Mouse (Mus musculus) spleen, postnatal 10 days (tissue): Measurements from ENCODE around the gene Mmel1.
A peak's percentile ranks its signal among the peaks of the same experiment; 100 is the strongest.

Experiments
- DNase-seq, 2 experiments: peaks; one replicate each; pipeline ENCODE4 v3.0.0; 2021 to 2022; ENCODE audit warnings: low spot score in 2 of 2

The Mmel1 gene

GRCm38 (mm10) chr4:154864271-154864771, 5.1 kb upstream of the Mmel1 start:
- DNase-seq, result peak in 1 of 2 experiments; percentile 88

DNA sequence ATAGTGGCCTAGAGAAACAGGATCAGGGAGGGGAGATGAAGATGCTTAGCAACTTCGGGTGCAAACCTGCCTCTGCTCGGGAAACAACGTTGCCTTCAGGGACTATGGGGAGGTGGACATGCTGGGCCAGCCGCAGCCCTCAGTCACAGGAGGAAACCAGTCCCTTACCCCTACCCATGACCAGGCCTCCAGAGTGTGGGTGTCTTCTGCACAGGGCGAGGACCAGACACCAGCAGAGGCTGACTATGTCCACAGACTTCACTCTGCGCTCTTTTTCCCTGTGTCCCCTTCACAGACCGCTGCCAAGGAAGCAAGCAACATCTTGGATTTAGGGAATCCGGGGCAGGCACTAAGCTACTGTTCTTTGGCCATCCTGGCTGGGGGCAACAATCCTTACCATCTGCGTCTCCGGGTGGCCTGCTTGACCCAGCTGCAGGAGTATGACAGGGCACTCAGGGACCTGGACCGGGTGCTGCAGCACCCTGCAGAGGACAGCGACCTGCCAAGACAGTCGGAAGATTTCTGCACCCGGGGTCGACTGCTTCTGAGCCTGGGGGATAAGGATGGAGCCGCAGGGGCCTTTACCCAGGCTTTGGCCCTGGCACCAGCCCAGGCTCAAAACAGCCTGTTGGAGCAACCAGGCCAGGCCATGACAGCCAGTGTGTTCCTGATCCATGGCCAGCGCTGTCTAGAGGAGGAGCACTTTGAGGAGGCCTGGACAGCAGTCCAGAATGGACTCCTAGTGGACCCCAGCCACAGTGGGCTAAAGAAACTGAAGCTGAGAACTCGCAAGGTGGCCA, 4.2 kb upstream of the Mmel1 start:
- DNase-seq, result peak in 1 of 2 experiments; percentile 11

DNA sequence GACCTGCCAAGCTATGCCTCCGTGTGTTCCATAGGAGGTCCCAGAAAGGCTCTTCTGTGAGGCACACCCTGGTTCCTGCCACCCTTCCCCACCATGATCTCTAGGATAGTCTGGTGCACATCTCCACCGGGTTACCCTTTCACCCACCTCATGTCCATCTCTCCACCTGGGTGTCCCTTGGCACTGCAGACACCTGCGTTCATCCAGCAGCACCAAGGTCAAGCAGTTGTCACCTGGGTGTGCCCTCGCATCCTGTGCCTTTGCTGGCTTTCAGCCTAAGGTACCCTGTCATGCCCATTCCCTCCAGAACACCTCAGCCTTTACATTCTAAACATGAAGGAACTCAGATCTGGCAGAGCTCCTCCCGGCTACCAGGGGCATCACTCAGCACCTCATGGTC, 3.0 kb upstream of the Mmel1 start:
- DNase-seq, result peak in 1 of 2 experiments; percentile 11

DNA sequence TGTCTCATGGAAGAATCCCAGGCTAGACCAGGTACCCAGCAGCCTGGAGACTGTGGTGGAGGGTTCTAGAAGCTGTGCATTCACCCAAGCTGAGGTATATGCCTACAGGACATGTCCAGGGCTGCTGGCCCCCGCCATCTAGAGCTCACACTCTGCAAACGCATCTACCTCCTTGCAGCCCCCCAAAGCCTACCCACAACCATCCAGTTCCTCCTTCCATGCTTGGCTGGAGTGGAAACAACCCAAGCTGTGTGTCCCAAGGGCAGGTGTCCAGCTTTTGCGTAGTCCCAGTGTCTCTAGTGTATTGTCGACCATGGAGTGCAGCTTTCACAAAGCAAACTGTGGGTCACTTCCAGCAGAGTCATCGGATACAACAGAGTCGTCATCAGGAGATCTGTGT, 2.1 kb upstream of the Mmel1 start:
- DNase-seq, result no peak

DNA sequence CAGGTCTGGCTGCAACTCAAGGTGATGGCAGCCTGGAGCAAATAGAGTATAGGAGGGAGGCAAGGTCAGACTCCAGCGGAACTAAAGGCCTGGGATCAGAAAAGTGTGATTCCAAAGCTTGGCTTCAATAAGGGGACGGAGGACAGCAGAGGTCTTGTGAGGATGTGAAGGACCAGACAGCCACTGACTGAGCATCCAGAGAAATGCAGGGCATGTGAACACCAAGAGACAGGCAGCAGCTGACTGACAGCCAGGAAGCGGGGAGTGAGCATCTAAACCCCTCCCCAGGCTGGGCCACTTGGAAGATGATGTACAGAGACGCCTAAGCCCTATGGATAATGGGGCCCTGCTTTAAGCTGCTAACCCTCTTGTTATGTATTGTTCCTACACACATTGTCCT, 1.3 kb downstream of the Mmel1 start:
- no peak for DNase-seq

DNA sequence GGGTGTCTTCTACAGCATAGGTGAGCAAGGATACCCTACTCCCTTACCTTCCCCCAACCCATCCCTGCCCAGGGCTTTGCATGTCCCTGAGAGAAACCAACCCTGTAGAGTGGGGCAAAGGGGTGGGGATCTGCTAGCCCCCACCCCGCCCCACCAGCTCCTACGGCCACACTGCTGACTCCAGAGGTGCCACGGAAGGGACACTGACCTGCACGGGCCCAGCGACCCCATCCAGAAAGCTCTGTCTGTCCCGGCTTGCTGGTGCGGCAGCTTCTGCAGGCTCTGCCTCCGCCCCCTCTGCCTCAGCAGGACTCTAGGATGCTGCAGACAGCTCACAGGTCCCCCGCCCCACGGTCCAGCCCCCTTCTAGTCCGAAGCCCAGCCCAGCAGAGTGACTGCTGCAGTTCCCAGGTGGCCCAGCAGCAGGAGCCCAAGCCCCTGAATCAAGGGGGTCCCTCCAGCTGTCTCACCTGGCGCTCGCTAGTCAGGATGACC, 2.4 kb downstream of the Mmel1 start:
- no peak for DNase-seq

GRCm38 (mm10) chr4:154873186-154873585, 3.8 kb downstream of the Mmel1 start:
- DNase-seq, result no peak

DNA sequence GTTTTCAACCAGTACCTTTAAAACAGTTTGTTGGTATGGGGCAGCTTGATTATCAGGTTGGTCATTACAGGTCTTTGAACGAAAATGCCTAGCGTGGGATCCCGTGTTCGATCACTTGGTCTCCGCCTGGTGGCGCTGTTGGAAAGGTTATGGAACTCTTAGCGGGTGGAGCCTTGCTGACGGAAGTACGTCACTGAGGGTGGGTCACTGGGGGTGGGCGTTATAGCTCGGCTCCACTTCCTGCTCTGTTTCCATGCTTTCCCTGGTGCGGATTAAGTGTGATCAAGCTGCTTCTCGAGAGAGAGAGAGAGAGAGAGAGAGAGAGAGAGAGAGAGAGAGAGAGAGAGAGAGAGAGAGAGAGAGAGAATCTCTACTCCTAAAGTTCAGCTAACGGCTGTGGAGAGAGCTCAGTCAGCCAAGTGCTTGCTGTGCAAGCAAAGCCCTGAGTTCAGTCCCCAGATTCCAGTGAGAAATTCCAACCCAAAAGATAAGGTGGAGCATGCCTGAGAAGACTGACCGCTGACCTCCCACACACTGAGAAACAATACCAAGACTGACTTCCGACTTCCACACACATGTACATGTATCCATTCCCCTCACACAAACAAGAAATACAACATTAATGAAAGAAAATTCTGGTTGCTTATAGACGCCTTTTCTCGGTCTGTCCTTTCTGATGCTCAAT, 8.6 kb downstream of the Mmel1 start:
- peak; percentile 92 to 98 for DNase-seq

DNA sequence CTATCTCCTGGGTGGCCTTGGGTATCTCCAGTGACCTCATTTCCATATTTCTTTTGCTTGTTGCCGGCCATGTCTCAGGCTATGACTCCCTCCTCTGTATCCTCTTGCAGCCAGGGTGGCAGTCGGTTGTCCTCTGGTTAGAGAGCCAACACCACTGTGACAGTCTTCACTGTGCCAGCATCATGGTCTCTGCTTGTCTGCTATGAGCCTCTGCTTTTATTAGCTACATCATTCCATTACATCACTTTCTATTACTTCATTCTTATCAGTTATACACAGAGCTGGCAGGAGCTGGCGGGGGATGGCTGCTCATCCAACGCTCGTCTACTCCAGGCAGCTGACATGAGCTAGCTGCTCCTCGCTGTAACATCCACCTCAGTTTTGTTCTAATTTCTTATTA, 11.3 kb downstream of the Mmel1 start:
- DNase-seq, result peak; percentile 55 to 72

DNA sequence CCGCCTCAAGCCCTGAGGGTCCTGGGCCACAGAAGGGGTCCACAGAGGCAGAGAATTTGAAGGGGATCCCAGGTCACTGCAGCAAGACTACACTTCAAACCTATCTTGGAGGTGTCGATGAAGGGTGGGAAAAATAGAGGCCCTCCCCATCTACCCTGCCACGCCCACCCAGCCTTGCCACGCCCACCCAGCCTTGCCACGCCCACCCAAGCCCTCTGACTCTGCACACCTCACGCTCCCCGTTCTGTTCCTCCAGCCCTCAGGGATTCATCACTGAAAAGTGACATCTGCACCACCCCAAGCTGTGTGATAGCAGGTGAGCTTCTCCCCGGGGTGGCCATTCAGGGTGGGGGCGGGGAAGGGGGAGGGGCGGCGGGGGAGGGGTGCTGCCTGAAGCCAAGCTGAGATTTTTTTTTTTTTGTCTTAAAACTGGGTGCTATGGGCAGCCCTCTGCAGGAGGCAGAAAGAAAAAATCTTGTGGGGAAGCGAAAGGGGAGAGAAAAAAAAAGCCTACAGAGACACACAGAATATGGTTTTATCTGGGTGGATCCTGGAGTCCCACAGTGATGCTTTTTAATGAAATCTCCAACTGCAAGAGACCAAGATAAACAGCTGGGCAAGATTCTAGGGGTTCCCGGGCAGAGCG, 12.8 kb downstream of the Mmel1 start:
- DNase-seq, result peak in 1 of 2 experiments; percentile 79

DNA sequence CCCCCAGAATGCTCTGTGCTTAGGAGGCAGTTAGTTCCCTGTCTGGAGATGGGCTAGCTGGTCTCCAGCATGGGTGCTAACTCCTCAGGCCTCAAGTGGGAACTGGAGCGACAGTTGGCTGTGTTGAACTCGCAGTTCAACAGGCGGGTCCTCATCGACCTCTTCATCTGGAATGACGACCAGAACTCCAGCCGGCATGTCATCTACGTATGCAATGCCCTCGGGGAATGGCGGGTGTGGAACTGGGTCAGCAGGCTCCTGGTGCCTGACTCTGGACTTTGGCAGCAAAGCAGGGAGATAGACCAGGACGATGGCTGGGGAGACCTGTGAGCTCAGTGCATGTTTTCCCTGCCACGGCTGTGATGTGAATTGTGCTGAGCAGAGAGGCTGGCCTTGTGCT, 16.0 kb downstream of the Mmel1 start:
- DNase-seq, result no peak

DNA sequence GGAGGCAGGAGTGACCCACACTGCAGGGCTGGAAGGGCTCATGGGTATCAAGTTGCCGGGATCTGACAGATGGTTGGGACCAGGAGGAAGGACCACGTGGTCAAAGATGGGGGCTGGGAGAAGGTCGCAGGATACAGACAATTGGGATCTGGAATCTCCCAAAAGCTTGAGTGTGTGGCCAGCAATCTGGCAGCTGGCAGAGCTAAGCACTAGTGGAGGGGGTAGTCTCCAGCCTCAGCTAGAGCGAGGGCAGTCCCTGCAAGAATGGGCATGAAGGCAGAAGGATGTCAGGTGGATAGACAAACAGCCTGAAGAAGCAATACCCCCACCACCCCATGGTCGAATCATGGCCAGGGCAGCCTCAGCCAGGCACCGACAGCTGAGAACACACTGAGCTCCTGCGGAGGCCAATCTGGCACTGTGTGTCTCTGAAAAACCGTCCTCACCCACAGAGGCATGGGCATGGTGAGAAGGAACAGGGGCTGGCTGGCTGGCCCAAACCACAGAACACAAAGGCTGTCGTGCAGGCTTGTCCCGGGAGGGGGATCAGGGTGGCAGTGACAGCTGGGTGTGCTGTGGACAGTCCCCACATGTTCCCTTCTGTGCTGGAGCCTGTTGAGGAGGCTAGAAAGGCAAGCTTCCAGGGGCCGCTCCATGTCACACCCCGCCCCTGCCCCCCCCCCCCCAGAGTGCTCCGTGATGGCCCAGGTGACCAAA, 17.6 kb downstream of the Mmel1 start:
- no peak for DNase-seq

GRCm38 (mm10) chr4:154887593-154888250, 18.3 kb downstream of the Mmel1 start:
- DNase-seq, result no peak

DNA sequence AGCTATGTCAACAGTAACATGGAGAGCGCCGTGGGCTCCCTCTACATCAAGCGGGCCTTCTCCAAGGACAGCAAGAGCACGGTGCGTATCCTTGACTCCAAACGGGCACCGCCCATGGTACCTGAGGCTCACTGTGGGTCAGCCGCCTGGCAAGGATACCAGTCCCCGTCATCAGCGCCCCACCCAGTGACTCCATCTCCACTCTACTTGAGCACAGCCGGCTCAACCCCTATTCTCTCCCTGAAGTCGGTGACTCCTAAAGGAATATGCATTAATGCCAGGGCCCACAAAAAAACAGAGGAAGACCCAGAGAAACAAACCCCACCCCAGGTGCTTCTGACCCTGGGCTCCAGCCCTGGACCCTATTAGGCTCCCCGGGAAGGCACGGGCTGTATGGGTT, 21.5 kb downstream of the Mmel1 start:
- no peak for DNase-seq

DNA sequence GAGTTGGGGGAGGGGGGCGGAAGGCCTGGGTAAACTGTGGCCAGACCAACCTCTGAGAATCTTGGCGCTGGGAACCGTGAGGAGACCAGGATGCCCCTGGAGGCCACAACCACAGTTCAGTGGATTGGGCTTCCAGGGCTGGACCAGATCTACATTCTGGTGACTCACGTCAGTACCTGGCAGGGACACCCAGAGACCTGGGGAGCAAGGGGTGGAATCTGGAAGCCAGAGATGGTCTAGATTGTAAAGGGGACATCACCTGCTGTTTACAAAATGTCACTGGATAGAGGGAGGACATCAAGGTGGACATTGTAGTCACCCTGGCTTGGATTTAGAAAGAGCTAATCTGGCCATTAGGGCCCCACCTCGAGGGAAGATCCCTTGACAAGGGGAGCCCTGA, 26.2 kb downstream of the Mmel1 start:
- no peak for DNase-seq

DNA sequence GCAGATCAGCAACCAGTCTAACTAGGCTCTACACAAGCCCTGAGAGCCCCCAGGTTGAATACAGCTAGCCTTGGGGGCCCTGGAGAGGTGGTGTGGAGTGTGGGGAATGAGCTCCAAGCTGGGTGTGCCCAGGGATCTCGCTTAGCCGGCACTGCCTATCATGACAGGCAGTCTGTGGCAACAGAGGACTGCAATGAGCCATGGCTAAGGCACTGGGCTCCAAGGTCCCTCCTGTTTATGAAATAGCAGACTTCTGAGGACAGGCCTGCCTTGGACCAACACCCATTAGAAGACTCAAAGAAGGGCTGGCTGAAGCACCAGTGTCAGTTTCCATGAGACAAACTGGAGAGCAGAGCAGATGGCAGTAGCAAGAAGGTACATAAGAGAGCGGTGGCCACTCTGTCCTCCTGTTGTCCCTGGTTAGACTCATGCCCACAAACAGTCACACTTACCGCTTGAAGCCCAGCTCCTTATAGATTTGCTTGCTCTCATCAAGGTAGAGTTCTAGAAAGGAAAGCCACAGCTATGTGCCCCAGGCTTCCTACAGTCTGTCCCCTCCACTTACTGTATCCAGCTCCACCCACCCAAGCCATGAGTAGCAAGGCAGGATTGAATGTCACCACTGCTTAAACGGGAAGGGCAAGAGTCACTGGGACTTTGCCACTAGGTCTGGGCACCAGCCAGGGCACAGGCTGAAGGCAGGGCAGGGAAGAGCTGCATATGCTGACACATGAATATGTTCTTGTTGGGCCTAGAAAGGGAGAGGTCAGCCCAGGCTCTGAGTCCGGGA, 28.5 kb downstream of the Mmel1 start:
- DNase-seq, result peak in 1 of 2 experiments; percentile 15

- peak in 1 of 2 experiments; percentile 77 for DNase-seq
Measured at GRCm38 (mm10) chr4:154898506-154899446, 29.4 kb downstream of the Mmel1 start, which contains the start of gene Fam213b. TSS of gene Fam213b (minus strand) at chr4:154899135.

DNA sequence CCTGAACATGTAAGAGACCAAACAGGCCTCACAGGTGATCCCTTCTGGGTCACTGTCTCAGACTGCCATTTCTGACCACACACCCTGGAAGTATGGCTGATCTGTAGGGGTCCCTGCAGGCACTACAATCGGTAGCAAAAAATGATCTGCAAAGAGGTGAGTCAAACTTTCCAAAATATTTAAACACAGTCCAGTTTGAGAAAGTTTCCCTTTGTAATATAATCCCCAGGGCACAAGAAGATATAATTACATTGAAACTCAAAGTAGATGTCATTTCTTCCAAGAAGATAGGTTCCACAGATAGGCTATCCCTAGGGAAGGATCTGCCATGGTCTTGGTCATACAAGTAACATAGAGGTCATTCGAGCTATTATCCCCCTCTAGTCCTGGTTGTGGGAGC, 33.0 kb downstream of the Mmel1 start:
- DNase-seq, result no peak
